Mouse (Mus musculus): ENCODE data around the gene Clcn1.

Clcn1 gene

GRCm38 (mm10) chr6:42286448-42286847 is at the start of gene Clcn1:
Clcn1 (plus strand) TSS chr6:42286685.
- CTCF ChIA-PET: interaction anchor here (0.6 kb wide), 2 partner anchors 13 to 79 kb away, joined by 3 to 20 read pairs; no protein-coding TSS in a partner anchor

- CTCF ChIA-PET: no interaction called here
Observed at GRCm38 (mm10) chr6:42237276-42237805, 49.1 kb upstream of the Clcn1 start.

- CTCF ChIA-PET: no interaction called here
Observed at GRCm38 (mm10) chr6:42241311-42242045, 45.0 kb upstream of the Clcn1 start.

GRCm38 (mm10) chr6:42245711-42246353 is 40.7 kb upstream of the Clcn1 start, which contains the start of gene Gstk1:
Gstk1 (plus strand) TSS chr6:42245935.
- CTCF ChIA-PET: interaction anchor here (0.6 to 1.3 kb wide), 2 partner anchors 19 to 614 kb away, joined by 3 to 6 read pairs; partner anchors contain the start of gene Casp2

- CTCF ChIA-PET: interaction anchor here (1.3 kb wide), 1 partner anchor 17 kb away, joined by 3 read pairs; the partner anchor contains the start of gene Casp2
Observed at GRCm38 (mm10) chr6:42247173-42247572, 39.3 kb upstream of the Clcn1 start.

GRCm38 (mm10) chr6:42247981-42248380 is 38.5 kb upstream of the Clcn1 start:
- CTCF ChIA-PET: no interaction called here

- CTCF ChIA-PET: no interaction called here
Observed at GRCm38 (mm10) chr6:42251791-42252190, 34.7 kb upstream of the Clcn1 start.

- CTCF ChIA-PET: no interaction called here
Observed at GRCm38 (mm10) chr6:42253103-42253502, 33.4 kb upstream of the Clcn1 start.

GRCm38 (mm10) chr6:42257303-42257863 is 29.1 kb upstream of the Clcn1 start:
- CTCF ChIA-PET: no interaction called here

GRCm38 (mm10) chr6:42260430-42260829 is 26.1 kb upstream of the Clcn1 start:
- CTCF ChIA-PET: no interaction called here

- CTCF ChIA-PET: no interaction called here
Observed at GRCm38 (mm10) chr6:42261524-42262170, 24.8 kb upstream of the Clcn1 start, which contains the start of gene Tmem139. Tmem139 (plus strand) TSS chr6:42261970.

GRCm38 (mm10) chr6:42264626-42265312 is 21.7 kb upstream of the Clcn1 start, which contains the start of gene Casp2:
Casp2 (plus strand) TSS chr6:42264985.
- CTCF ChIA-PET: interaction anchor here (1.2 kb wide), 1 partner anchor 18 kb away, joined by 3 read pairs; no protein-coding TSS in a partner anchor

GRCm38 (mm10) chr6:42265391-42266330 is 20.8 kb upstream of the Clcn1 start:
- CTCF ChIA-PET: interaction anchor here (1.2 kb wide), 1 partner anchor 19 kb away, joined by 3 read pairs; no protein-coding TSS in a partner anchor

GRCm38 (mm10) chr6:42270817-42271216 is 15.7 kb upstream of the Clcn1 start:
- CTCF ChIA-PET: interaction anchor here (0.6 kb wide), 1 partner anchor 39 kb away, joined by 5 read pairs; no protein-coding TSS in a partner anchor

GRCm38 (mm10) chr6:42276151-42276550 is 10.3 kb upstream of the Clcn1 start:
- CTCF ChIA-PET: no interaction called here

- CTCF ChIA-PET: no interaction called here
Observed at GRCm38 (mm10) chr6:42282865-42283528, 3.5 kb upstream of the Clcn1 start.

- CTCF ChIA-PET: no interaction called here
Observed at GRCm38 (mm10) chr6:42287562-42287961, 1.1 kb downstream of the Clcn1 start.

- CTCF ChIA-PET: interaction anchor here (0.8 kb wide), 1 partner anchor 32 kb away, joined by 4 read pairs; no protein-coding TSS in a partner anchor
Observed at GRCm38 (mm10) chr6:42293327-42293726, 6.8 kb downstream of the Clcn1 start.

GRCm38 (mm10) chr6:42295549-42296094 is 9.1 kb downstream of the Clcn1 start:
- CTCF ChIA-PET: no interaction called here

Measured in spleen, embryonic (tissue).